Mouse (Mus musculus) forebrain, embryonic 12.5 days (tissue): ENCODE measurements around the gene Clca3b. TPM values are rescaled to one million over a fixed set of nuclear protein-coding genes. Genes with fewer than 3 reads are reported as not detected.
"Not testable (repeated sequence)": the region's sequence is repeated elsewhere in the genome, so short reads cannot be mapped to it uniquely, and the experiment has no call there.

Experiments used
- ATAC-seq: fragments of 200-750 bp; cut with Nextera tagmentation; 2 replicates; pipeline ENCODE4 v1.8.0; 2017; ENCODE audit warnings: moderate TSS enrichment; ENCODE audit not compliant: low FRiP score
- H3K27ac ChIP-seq: fragments of 300-500 bp; sonication (generic); 2 replicates; pipeline ENCODE4 v1.5.1; 2016; ENCODE audit warnings: mild to moderate bottlenecking
- H3K27me3 ChIP-seq: fragments of 300-500 bp; sonication (generic); 2 replicates; pipeline ENCODE4 v1.6.1; 2016; ENCODE audit warnings: mild to moderate bottlenecking
- H3K36me3 ChIP-seq: fragments of 300-500 bp; sonication (generic); replicated peaks from 2 replicates; pipeline ENCODE4 v1.6.1; 2016; ENCODE audit warnings: mild to moderate bottlenecking
- H3K4me1 ChIP-seq: fragments of 300-500 bp; sonication (generic); 2 replicates; pipeline ENCODE4 v1.6.1; 2016
- H3K4me2 ChIP-seq: fragments of 300-500 bp; sonication (generic); 2 replicates; pipeline ENCODE4 v1.6.1; 2016; ENCODE audit warnings: mild to moderate bottlenecking, moderate library complexity
- H3K4me3 ChIP-seq: fragments of 300-500 bp; sonication (generic); replicated peaks from 2 replicates; pipeline ENCODE4 v1.5.1; 2016; ENCODE audit warnings: mild to moderate bottlenecking
- H3K9ac ChIP-seq: fragments of 300-500 bp; sonication (generic); 2 replicates; pipeline ENCODE4 v1.6.1; 2016; ENCODE audit warnings: mild to moderate bottlenecking
- H3K9me3 ChIP-seq: fragments of 300-500 bp; sonication (generic); 2 replicates; pipeline ENCODE4 v1.6.1; 2016
- WGBS: fragments of 180-500 bp; shearing (Covaris S2); methylation state at CpG from one replicate; pipeline ENCODE4 v1.1.7; 2016; 5-methylcytosine and 5-hydroxymethylcytosine counted together
- polyA plus RNA-seq: library from polyadenylated mRNA; unstranded; fragments of >200 nt; fragmentation: Nextera tagmentation; extraction: Ambion mirVana; gene quantifications from 2 replicates; pipeline ENCODE4 v1.2.1, GENCODE M21; 2016

The Clca3b gene
- polyA plus RNA-seq, 1 experiment from 2014 or later: not detected

- WGBS: 68% methylated on average over 16 of the region's 17 CpGs
- not testable (repeated sequence) for H3K36me3 ChIP-seq, H3K4me2 ChIP-seq, H3K4me1 ChIP-seq, H3K9me3 ChIP-seq, H3K27me3 ChIP-seq, H3K4me3 ChIP-seq, H3K9ac ChIP-seq, H3K27ac ChIP-seq
- peak; percentile 57; the same call in 1 of the 2 replicates for ATAC-seq
Measured at GRCm38 (mm10) chr3:144808153-144808925, 40.8 kb downstream of the Clca3b start.

- not testable (repeated sequence) for H3K9me3 ChIP-seq, H3K4me3 ChIP-seq, H3K27ac ChIP-seq, H3K4me1 ChIP-seq, H3K36me3 ChIP-seq, H3K4me2 ChIP-seq, H3K27me3 ChIP-seq, H3K9ac ChIP-seq, ATAC-seq
- 58% methylated on average over 2 of the region's 2 CpGs for whole genome bisulfite sequencing
Measured at GRCm38 (mm10) chr3:144806626-144807025, 42.5 kb downstream of the Clca3b start.

GRCm38 (mm10) chr3:144801861-144802260 lies 47.3 kb downstream of the Clca3b start:
- Histone ChIP-seq H3K27me3 (no peaks in the 10 kb centered on the region), H3K4me3 (no peak overlapping the region), H3K27ac (no peak overlapping the region), H3K9ac (no peak overlapping the region), H3K36me3 (no peaks in the 10 kb centered on the region), H3K4me1 (no peaks in the 10 kb centered on the region), H3K4me2 (no peak overlapping the region), H3K9me3 (no peaks in the 10 kb centered on the region)
- 36% methylated on average over 8 of the region's 8 CpGs for WGBS
- no peak for ATAC-seq

- H3K27ac ChIP-seq: no peak overlapping the region
- no peak overlapping the region for H3K4me3 ChIP-seq
- no peaks in the 10 kb centered on the region for H3K36me3 ChIP-seq
- no peaks in the 10 kb centered on the region for H3K4me1 ChIP-seq
- 84% methylated on average over 11 of the region's 11 CpGs for WGBS
- H3K27me3 ChIP-seq: no peaks in the 10 kb centered on the region
- no peak for ATAC-seq
- no peak overlapping the region for H3K9ac ChIP-seq
- H3K9me3 ChIP-seq: no peaks in the 10 kb centered on the region
- H3K4me2 ChIP-seq: no peak overlapping the region
Measured at GRCm38 (mm10) chr3:144785181-144786148, 63.7 kb downstream of the Clca3b start.

Other genes starting within 250 kb of the Clca3b start
- gene Sh3glb1, start 129.0 kb downstream of the Clca3b start, polyA plus RNA-seq: 93.6 and 94.0 TPM in 2 replicates
- gene Clca3a1, start 88.4 kb downstream of the Clca3b start, polyA plus RNA-seq: 0.12 and 0.20 TPM in 2 replicates
- gene Clca3a2, start 29.9 kb downstream of the Clca3b start, polyA plus RNA-seq: 0.15 TPM in 1 of 2 replicates, not detected in the other
- gene Clca4b, start 83.2 kb upstream of the Clca3b start, polyA plus RNA-seq: not detected in 2 replicates
- 0.06 TPM in 1 of 2 replicates, not detected in the other for gene Clca4a, start 125.7 kb upstream of the Clca3b start, polyA plus RNA-seq
- gene Clca1, start 183.4 kb upstream of the Clca3b start, polyA plus RNA-seq: 0.06 TPM in 1 of 2 replicates, not detected in the other